Mouse (Mus musculus): ENCODE results near the gene Epb41l1.
"Not testable (repeated sequence)": the region's sequence is repeated elsewhere in the genome, so short reads cannot be mapped to it uniquely, and the experiment has no call there.

The Epb41l1 gene

DNA sequence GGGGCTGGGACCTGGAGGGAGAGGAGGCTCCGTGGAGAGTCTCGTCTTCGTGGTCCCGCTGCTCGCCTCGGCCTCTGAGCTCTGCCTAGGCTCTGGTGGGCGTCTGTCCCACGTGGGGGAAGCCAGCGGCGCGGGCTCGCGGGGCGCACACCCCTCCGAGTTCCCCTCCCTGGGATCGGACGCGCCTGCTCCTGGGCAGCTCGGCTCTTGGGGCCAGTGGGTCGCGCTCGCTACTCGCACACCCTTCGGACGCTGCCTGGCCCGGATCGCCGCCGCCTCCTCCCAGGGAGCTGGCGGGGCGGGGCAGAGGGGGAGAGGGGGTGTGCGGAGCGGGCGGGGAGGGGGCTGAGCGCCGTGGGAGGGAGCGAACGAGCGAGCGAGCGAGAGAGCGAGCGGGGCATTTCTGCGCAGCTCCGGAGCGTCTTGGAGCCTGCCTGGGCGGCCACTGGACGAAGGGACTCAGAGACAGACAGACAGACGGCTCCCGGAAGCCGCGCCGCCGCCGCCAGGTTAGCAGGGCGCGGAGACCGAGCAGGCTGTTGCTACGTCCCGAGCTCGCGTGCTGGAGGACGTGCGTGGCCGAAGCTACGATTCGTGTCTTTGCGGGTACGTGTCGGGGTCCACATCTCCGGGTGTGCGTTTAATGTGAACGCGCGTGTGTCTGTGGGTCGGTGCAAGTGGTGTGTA, at the start of gene Epb41l1:
Epb41l1 (plus strand) TSS at position 216 of the 687 bp plus-strand sequence.
- DNase-seq = peak; percentile 31 to 37

DNA sequence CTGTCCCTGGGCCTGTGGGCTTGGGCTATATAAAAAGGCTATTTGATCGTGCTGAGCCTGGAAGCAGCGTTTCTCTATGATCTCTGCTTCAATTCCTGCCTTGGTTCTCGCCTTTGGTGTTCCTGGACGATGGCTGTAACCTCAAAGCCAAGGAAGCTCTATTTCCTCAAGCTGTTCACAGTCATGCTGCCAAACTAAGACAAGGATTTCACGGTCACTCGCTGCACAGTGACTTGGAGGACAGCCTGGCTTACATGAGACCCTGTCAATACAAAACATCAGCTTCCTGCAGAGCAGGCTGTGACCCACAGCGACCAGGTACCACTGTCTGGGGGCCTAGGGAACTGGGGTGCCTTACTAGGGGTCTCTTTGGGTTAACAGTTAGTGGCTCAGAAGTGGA, 43.8 kb upstream of the Epb41l1 start:
- DNase-seq = no peak

- no peak for DNase-seq
Observed at GRCm38 (mm10) chr2:156379929-156380328, 40.8 kb upstream of the Epb41l1 start.

DNA sequence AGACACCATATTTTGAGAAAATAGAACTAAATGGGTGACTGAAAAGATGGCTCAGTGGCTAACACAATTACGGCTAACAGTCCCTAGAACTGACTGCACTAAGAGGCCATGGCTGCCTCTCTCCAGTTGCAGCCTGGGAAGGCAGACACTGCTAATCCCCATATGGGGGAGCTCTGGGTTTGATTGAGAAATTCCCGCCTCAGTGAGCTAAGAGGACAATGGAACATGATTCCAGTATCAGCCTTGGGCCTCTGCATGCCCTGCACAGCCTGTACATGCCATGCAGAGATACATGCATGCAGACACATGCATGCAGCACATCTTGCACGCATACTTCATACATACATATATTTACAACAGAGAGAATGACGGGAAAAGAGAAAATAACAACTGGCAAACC, 39.4 kb upstream of the Epb41l1 start:
- DNase-seq = no peak

- DNase-seq = peak; percentile 71 to 78
Observed at GRCm38 (mm10) chr2:156392461-156393154, 28.1 kb upstream of the Epb41l1 start.

GRCm38 (mm10) chr2:156393155-156393828, 27.4 kb upstream of the Epb41l1 start:
- DNase-seq = no peak

DNA sequence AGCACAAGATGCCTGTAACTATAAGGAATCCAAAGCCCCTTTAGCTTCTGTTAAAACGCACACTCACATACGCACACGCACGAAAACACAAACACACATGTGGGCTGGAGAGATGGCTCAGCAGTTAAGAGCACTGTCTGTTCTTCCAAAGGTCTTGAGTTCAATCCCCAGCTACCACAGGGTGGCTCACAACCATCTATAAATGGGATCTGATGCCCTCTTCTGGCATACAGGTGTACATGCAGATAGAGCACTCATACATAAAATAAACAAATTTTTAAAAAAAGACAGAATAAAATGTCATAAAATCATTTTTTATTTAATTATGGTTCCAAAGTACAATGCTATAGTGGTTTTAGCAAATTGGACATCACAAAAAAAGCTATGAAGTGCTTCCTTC, 26.4 kb upstream of the Epb41l1 start:
- no peak for DNase-seq

DNA sequence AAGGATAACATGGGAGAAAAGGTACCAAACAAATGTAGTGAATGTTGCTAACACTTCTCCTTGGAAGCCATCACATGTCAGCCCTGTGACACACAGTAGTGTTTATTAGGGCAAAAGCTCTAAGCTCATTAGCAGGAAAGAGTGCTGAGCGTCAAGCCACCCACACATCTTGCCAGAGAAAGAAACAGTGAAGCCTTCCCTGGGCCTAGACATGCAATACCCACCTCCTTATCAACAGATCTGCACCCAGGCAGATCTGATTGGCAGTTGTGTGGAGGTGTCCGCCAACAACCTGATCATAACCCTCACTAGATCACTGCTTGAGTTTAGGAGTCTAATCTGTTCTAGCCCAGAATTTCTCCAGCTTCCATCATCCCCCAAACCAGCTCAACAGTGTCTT, 24.6 kb upstream of the Epb41l1 start:
- DNase-seq = no peak

GRCm38 (mm10) chr2:156397988-156398387, 22.7 kb upstream of the Epb41l1 start:
- DNase-seq = no peak

DNA sequence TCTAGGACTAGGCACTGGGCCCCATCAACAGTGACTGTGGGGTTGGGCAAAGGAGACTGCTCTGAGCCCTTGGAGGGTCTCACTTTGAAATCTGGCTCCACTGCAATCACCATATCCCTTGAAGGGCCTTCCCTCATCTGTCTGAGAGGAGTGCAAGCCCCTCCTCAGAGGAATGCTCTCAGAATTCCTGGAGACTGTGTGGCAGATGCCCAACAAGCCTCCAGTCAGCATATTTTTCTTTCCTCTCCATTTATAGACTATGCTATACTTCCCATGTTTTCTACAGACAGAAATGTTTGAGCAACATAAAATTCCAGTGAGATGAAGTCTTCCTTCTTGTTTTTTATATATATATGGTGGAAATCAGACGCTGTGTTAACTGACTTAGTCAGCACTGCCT, 21.2 kb upstream of the Epb41l1 start:
- no peak for DNase-seq

- DNase-seq = peak; percentile 55 to 67
Observed at GRCm38 (mm10) chr2:156401331-156401730, 19.4 kb upstream of the Epb41l1 start.

DNA sequence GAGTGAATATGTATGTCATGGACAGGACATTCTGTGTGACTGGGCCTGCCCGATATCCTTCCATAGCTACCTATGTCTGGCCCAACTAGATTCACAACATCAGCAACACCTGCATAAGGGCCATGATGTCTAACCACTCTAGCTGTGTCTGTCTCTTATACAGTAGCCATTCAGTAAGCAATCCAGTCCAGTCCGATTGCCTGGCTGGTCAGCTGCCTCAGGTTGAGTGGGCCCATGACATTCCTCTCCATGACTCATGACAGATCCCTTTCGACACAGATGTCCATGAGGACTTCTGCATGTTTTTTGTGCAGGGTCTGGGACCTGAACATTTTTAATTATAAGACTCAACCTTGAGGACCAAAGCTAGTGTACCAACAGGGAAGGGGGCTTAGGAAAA, 18.7 kb upstream of the Epb41l1 start:
- DNase-seq = no peak

GRCm38 (mm10) chr2:156406987-156407386, 13.7 kb upstream of the Epb41l1 start:
- DNase-seq = no peak

- DNase-seq = no peak
Observed at GRCm38 (mm10) chr2:156408168-156408567, 12.5 kb upstream of the Epb41l1 start.

DNA sequence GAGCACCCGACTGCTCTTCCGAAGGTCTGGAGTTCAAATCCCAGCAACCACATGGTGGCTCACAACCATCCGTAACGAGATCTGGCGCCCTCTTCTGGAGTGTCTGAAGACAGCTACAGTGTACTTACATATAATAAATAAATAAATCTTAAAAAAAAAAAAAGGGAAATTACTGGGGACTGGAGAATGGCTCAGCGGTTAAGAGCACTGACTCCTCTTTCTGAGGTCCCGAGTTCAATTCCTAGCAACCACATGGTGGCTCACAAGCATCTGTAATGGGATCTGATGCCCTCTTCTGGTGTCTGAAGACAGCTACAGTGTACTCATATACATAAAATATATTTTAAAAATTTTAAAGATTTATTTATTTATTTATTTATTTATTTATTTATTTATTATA, 9.4 kb upstream of the Epb41l1 start:
- not testable (repeated sequence) for DNase-seq

DNA sequence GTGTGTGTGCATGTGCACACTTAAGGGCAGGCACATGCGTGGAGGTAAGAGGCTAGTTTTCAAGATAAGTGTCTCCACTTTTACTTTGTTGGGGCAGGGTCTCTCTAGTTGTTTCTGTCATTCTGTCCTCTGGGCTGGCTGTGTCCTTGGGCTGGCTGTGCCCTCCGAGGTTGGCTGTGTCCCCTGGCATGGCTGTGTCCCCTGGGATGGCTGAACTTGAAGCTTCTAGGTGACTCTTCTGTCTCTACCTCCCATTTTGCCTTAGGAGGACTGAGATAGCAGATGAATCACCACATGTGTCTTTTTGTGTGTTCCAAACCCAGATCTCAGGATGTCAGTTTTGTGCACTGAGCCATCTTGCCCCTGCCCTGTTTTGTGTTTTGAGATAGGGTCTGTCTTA, 5.7 kb upstream of the Epb41l1 start:
- no peak for DNase-seq

DNA sequence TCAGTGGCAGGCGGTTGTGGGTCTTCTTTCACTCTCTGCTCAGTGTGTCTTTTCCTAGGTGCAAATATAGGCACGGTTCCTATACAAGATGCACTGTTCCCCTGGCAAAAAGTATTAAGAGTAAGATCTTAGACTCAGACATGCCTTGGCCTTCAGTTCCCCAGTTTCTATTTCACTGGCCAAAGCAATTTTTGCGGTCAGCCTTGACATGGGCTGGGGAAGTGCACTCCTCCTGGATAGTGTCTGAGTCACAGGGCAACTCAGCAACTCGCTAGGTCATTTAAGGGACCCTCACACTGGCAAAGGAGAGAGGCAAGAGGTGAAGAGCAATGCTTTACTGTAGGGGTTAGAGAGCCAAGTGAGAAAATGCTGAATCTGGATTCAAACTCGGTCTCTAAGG, 5.0 kb upstream of the Epb41l1 start:
- DNase-seq = no peak

DNA sequence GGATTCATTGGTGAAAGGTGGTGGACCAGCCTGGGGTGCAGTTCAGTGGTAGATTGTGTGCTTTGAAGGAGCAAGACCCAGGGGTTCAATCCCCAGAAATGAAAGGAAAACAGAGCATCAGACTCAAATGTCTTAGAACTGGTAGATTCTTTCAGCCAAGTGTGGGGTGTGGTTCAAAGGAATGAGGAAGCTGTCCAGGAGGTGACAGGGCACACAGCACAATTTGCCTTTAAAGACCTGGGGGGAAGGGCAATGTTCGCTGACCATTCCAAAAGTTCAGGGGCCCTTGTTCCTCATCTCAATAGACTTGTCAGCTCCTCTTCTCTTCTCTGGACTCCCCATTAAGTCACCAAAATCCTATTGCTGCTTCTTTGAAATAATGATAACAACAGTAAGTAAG, 3.5 kb upstream of the Epb41l1 start:
- no peak for DNase-seq

DNA sequence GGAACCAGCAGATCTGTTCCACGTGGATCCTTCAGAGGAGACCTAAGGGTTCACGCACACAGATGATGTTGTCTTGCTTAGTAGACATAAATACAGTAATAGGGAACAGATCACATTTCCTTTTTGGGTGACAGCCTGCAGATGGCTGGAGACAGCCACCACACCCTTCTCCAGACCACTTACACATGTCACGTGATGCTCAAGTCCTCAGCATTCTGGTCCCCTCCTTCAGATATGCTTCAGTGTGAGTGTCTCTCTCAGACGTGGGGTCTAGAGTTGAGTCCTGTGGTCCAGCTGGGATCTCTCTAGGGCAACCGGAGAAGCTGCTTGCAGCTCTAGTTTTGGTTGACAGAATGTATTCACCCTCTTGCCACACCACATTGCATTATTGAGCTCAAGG, 2.2 kb upstream of the Epb41l1 start:
- DNase-seq = no peak

GRCm38 (mm10) chr2:156420327-156420693, 399 bp upstream of the Epb41l1 start:
- no peak for DNase-seq

- DNase-seq = peak; percentile 52 to 69
Observed at GRCm38 (mm10) chr2:156421381-156422110, 837 bp downstream of the Epb41l1 start.

- DNase-seq = no peak
Observed at GRCm38 (mm10) chr2:156422631-156423030, 1.9 kb downstream of the Epb41l1 start.

GRCm38 (mm10) chr2:156423672-156424071, 3.0 kb downstream of the Epb41l1 start:
- no peak for DNase-seq

All from thymus, postnatal 36 days (tissue).